Comparison of ENCODE assay signal across 17 mouse cellular contexts in the genomic region with DNA sequence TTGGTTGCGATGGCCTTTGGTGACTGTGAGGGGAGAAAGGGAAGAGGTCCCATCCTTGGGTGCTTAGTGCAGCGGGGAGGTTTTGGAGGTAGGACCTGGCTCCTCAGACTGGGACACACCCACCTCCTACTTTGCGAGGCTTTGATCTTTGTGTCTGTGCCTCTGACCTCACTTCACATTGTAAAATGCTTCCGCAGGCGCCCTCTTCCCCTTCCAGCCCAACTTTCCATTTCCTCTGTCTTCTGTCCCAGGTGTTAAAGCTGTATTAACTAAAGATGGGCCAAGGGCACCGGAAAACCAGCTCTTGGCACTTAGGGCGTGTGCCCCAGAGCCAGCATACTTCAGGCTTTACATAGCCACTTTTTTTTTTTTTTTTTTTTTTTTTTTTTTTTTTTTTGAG.
DNase-seq lines count a peak whose midpoint lies in the region; ATAC-seq and TF ChIP-seq lines count a peak whose summit lies in the region.
"Had no signal": no experiment of that assay in that cellular context is flagged by ENCODE, and none has a peak within 500 bp of the region (broad histone marks: within the 10 kb centered on the region; RNA-seq: fewer than 3 reads in every experiment).

No protein-coding gene starts in this region.

- no peaks in the 10 kb centered on the region for H3K9me3 ChIP-seq in liver, postnatal 0 days (ENCODE audit: low read length)
- H3K9me3 ChIP-seq in liver, embryonic 11.5 days (ENCODE audit: control insufficient read depth, low read length) = no peaks in the 10 kb centered on the region
- H3K9me3 ChIP-seq in forebrain, embryonic 11.5 days (ENCODE audit: control insufficient read depth, low read length) = no peaks in the 10 kb centered on the region
- H3K9me3 ChIP-seq: forebrain, embryonic 15.5 days; midbrain, embryonic 13.5 days; neural tube, embryonic 12.5 days; stomach, embryonic 15.5 days had no signal

- TF ChIP-seq CTCF in liver, postnatal 0 days (IDR thresholded peaks at IDR 0.05; ENCODE audit: low read depth) = no peak

- peaks cover 22% of the 10 kb centered on the region for H3K4me1 ChIP-seq in liver, postnatal 0 days (ENCODE audit: insufficient read depth)
- H3K4me1 ChIP-seq in liver, embryonic 11.5 days (replicated peaks; ENCODE audit: control insufficient read depth, insufficient read depth, low read length) = peaks cover 15% of the 10 kb centered on the region; the same call in 1 of the 2 replicates
- H3K4me1 ChIP-seq in forebrain, embryonic 11.5 days (replicated peaks; ENCODE audit: control insufficient read depth, insufficient read depth, low read length) = peaks cover 3% of the 10 kb centered on the region; the same call in 1 of the 2 replicates
- H3K4me1 ChIP-seq: forebrain, embryonic 15.5 days had no signal

- no peaks in the 10 kb centered on the region for H3K36me3 ChIP-seq in liver, postnatal 0 days (replicated peaks; ENCODE audit: insufficient read depth, low read length)
- H3K36me3 ChIP-seq in liver, embryonic 11.5 days (ENCODE audit: control insufficient read depth, insufficient read depth, low read length) = no peaks in the 10 kb centered on the region
- no peaks in the 10 kb centered on the region for H3K36me3 ChIP-seq in forebrain, embryonic 11.5 days (ENCODE audit: control insufficient read depth, insufficient read depth, low read length)
- H3K36me3 ChIP-seq: forebrain, embryonic 15.5 days; midbrain, embryonic 13.5 days; neural tube, embryonic 12.5 days; stomach, embryonic 15.5 days had no signal

- ATAC-seq in liver, postnatal 0 days = no peak
- no peak for ATAC-seq in liver, embryonic 11.5 days (replicated peaks; ENCODE audit: low FRiP score)
- ATAC-seq in forebrain, embryonic 11.5 days (replicated peaks; ENCODE audit: low FRiP score) = no peak
- ATAC-seq: forebrain, embryonic 15.5 days; hindbrain, postnatal 0 days; midbrain, embryonic 13.5 days had no signal

- H3K4me2 ChIP-seq in liver, postnatal 0 days (ENCODE audit: low read depth, low read length) = peak overlapping the region; percentile 42
- H3K4me2 ChIP-seq in liver, embryonic 11.5 days = no peak overlapping the region
- H3K4me2 ChIP-seq in forebrain, embryonic 11.5 days (ENCODE audit: low read depth, low read length, severe bottlenecking) = no peak overlapping the region
- H3K4me2 ChIP-seq: forebrain, embryonic 15.5 days; midbrain, embryonic 13.5 days; neural tube, embryonic 12.5 days; stomach, embryonic 15.5 days had no signal

- 23% methylated on average over 7 of the region's 7 CpGs for WGBS in liver, postnatal 0 days (ENCODE audit: insufficient replicate concordance)
- WGBS in liver, embryonic 11.5 days = 39% methylated on average over 7 of the region's 7 CpGs
- 70% methylated on average over 7 of the region's 7 CpGs for WGBS in forebrain, embryonic 11.5 days

- TF ChIP-seq EP300 in liver, postnatal 0 days (IDR thresholded peaks at IDR 0.05; ENCODE audit: low read depth) = no peak

- H3K4me3 ChIP-seq in liver, postnatal 0 days (ENCODE audit: low read depth, low read length) = no peak overlapping the region
- H3K4me3 ChIP-seq in liver, embryonic 11.5 days (ENCODE audit: low read depth, low read length) = no peak overlapping the region
- no peak overlapping the region for H3K4me3 ChIP-seq in forebrain, embryonic 11.5 days (ENCODE audit: low read depth, low read length)
- H3K4me3 ChIP-seq: forebrain, embryonic 15.5 days; left cerebral cortex, adult 2 months; midbrain, embryonic 13.5 days; neural tube, embryonic 12.5 days; stomach, embryonic 15.5 days had no signal

- DNase-seq in liver, postnatal 0 days = no peak
- DNase-seq in liver, embryonic 11.5 days (ENCODE audit: low spot score) = no peak
- DNase-seq in ZHBTc4 (ENCODE audit: low read depth, low spot score) = peak; percentile 97
- peak; percentile 45 for DNase-seq in lung, postnatal 36 days
- DNase-seq in thymus, postnatal 36 days = peak; percentile 53 to 71
- no peak for DNase-seq in cerebellum, adult 18-20 months
- no peak for DNase-seq in forebrain, embryonic 11.5 days (ENCODE audit: low spot score)
- no peak for DNase-seq in cerebellum, postnatal 10 days
- DNase-seq: cerebellum, adult 9-11 months; gastrocnemius, postnatal 25 days; kidney, postnatal 36 days had no signal

- H3K27ac ChIP-seq in liver, postnatal 0 days (ENCODE audit: low read depth) = 0 out of 2 replicates have a peak overlapping the region, but pooled peaks have one; percentile 71
- no peak overlapping the region for H3K27ac ChIP-seq in liver, embryonic 11.5 days (ENCODE audit: low read depth, low read length)
- no peak overlapping the region for H3K27ac ChIP-seq in forebrain, embryonic 11.5 days (ENCODE audit: low read depth, low read length)
- H3K27ac ChIP-seq: forebrain, embryonic 15.5 days; hindbrain, postnatal 0 days; left cerebral cortex, adult 2 months; midbrain, embryonic 13.5 days; neural tube, embryonic 12.5 days; stomach, embryonic 15.5 days had no signal

- H3K9ac ChIP-seq in liver, postnatal 0 days (replicated peaks) = no peak overlapping the region
- no peak overlapping the region for H3K9ac ChIP-seq in liver, embryonic 11.5 days (ENCODE audit: low read depth, low read length)
- H3K9ac ChIP-seq in forebrain, embryonic 11.5 days (ENCODE audit: low read length) = no peak overlapping the region
- H3K9ac ChIP-seq: forebrain, embryonic 15.5 days; midbrain, embryonic 13.5 days; neural tube, embryonic 12.5 days; stomach, embryonic 15.5 days had no signal

- H3K27me3 ChIP-seq in liver, postnatal 0 days (ENCODE audit: insufficient read depth, low read length) = no peaks in the 10 kb centered on the region
- no peaks in the 10 kb centered on the region for H3K27me3 ChIP-seq in liver, embryonic 11.5 days (replicated peaks; ENCODE audit: control insufficient read depth, insufficient read depth, low read length)
- H3K27me3 ChIP-seq in forebrain, embryonic 11.5 days (ENCODE audit: control insufficient read depth, insufficient read depth, low read length) = no peaks in the 10 kb centered on the region
- H3K27me3 ChIP-seq: forebrain, embryonic 15.5 days; neural tube, embryonic 12.5 days; stomach, embryonic 15.5 days had no signal

Comparison
In these comparisons a context has a peak if more than half of its experiments do, and no peak if none do; other contexts are left out.
1. DNase-seq: peak in ZHBTc4 (single experiment), lung, postnatal 36 days (single experiment) and thymus, postnatal 36 days (2 of 2); none in liver, postnatal 0 days (single experiment), liver, embryonic 11.5 days (single experiment), cerebellum, adult 18-20 months (0 of 2), forebrain, embryonic 11.5 days (single experiment) and cerebellum, postnatal 10 days (0 of 2).